Mouse (Mus musculus): ENCODE data around the gene Rbks.

- TF ChIP-seq CEBPB (IDR thresholded peaks at IDR 0.05; ENCODE audit: insufficient read depth, poor library complexity, severe bottlenecking) (no peak), POLR2A (IDR thresholded peaks at IDR 0.05; ENCODE audit: insufficient read length, low read depth) (no peak), POLR2AphosphoS2 (IDR thresholded peaks at IDR 0.05; ENCODE audit: insufficient read length, low read depth) (no peak)
Measured at GRCm38 (mm10) chr5:31669984-31670383, 27.4 kb downstream of the Rbks start.

Measured in myocyte (in vitro differentiated cells).